Mouse (Mus musculus): ENCODE results near the gene Ephx4. TPM values are rescaled to one million over a fixed set of nuclear protein-coding genes. Genes with fewer than 3 reads are reported as not detected.

The Ephx4 gene
- polyA plus RNA-seq, 1 experiment from 2014 or later, result 0.41 TPM

- H3K36me3 ChIP-seq, result no peaks in the 10 kb centered on the region
- H3K27ac ChIP-seq (replicated peaks), result no peak overlapping the region
- H3K4me1 ChIP-seq, result no peaks in the 10 kb centered on the region
- no peak for ATAC-seq (ENCODE audit: extremely low read depth, insufficient number of reproducible peaks, low FRiP score, low TSS enrichment)
- no peaks in the 10 kb centered on the region for H3K27me3 ChIP-seq (replicated peaks)
- H3K9ac ChIP-seq, result no peak overlapping the region
- no peak overlapping the region for H3K4me2 ChIP-seq
- H3K9me3 ChIP-seq, result no peaks in the 10 kb centered on the region
- 90% methylated on average over 2 of the region's 2 CpGs for WGBS
- no peak overlapping the region for H3K4me3 ChIP-seq
These were observed 13.2 kb upstream of the Ephx4 start for GRCm38 (mm10) chr5:107389373-107389772.

- Histone ChIP-seq H3K27ac (replicated peaks) (no peak overlapping the region), H3K4me1 (no peaks in the 10 kb centered on the region), H3K4me3 (no peak overlapping the region), H3K9me3 (no peaks in the 10 kb centered on the region), H3K27me3 (replicated peaks) (no peaks in the 10 kb centered on the region), H3K9ac (no peak overlapping the region), H3K4me2 (no peak overlapping the region), H3K36me3 (no peaks in the 10 kb centered on the region)
- ATAC-seq (ENCODE audit: extremely low read depth, insufficient number of reproducible peaks, low FRiP score, low TSS enrichment), result no peak
- 57% methylated on average over 2 of the region's 2 CpGs for WGBS
These were observed 8.1 kb upstream of the Ephx4 start for GRCm38 (mm10) chr5:107394437-107394836.

- peak overlapping the region; percentile 70 for H3K9ac ChIP-seq
- H3K36me3 ChIP-seq, result no peaks in the 10 kb centered on the region
- peaks cover 12% of the 10 kb centered on the region for H3K4me1 ChIP-seq
- H3K27ac ChIP-seq (replicated peaks), result no peak overlapping the region
- peaks cover 47% of the 10 kb centered on the region for H3K27me3 ChIP-seq (replicated peaks)
- peak; percentile 37 for ATAC-seq (ENCODE audit: extremely low read depth, insufficient number of reproducible peaks, low FRiP score, low TSS enrichment)
- H3K9me3 ChIP-seq, result no peaks in the 10 kb centered on the region
- peak overlapping the region; percentile 67 for H3K4me3 ChIP-seq
- WGBS, result under 1% methylated on average over 66 of the region's 80 CpGs
- H3K4me2 ChIP-seq, result peak overlapping the region; percentile 98
These were observed 743 bp downstream of the Ephx4 start for GRCm38 (mm10) chr5:107403011-107403946.

DNA sequence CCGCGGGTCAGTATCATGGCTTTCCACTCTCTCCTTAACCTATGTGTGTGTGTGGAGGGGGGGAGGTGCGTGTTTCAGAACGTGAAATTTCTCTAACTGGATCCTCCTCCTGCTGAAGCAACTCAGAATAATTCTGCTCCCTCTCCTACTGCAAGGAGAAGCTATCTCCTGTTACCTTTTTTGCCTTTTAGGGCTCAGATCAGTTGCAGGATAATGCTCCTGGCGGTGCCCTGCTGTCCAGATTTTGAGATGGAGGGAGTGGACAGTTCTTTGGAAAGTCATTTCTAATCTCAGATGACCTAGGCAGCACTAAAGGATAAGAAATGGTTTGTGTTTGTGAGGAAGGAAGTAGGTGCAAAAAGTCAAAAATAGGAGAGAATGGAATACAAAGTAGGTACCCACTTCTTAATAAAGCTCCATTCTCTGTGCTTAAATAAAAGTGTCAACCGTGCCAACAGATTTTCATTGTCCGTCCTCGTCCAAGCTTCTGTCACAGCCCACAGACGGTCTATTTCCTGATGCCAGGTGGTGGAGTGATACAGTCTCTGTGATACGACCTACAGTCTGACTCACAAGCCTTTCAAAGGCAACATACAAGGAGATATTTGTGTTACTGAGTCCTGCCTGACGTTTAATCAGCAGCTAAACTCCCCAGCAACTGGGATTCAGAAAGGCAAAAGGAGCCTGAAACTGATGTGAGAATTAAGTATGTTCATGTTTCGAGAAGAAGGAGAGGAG is 1.6 kb downstream of the Ephx4 start:
- H3K4me1 ChIP-seq, result peaks cover 12% of the 10 kb centered on the region
- WGBS, result 29% methylated on average over 12 of the region's 12 CpGs
- H3K4me3 ChIP-seq, result peak overlapping the region; percentile 67
- H3K27ac ChIP-seq (replicated peaks), result no peak overlapping the region
- ATAC-seq (ENCODE audit: extremely low read depth, insufficient number of reproducible peaks, low FRiP score, low TSS enrichment), result no peak
- peak overlapping the region; percentile 70 for H3K9ac ChIP-seq
- H3K27me3 ChIP-seq (replicated peaks), result peaks cover 47% of the 10 kb centered on the region
- H3K4me2 ChIP-seq, result peak overlapping the region; percentile 98
- H3K36me3 ChIP-seq, result no peaks in the 10 kb centered on the region
- H3K9me3 ChIP-seq, result no peaks in the 10 kb centered on the region

DNA sequence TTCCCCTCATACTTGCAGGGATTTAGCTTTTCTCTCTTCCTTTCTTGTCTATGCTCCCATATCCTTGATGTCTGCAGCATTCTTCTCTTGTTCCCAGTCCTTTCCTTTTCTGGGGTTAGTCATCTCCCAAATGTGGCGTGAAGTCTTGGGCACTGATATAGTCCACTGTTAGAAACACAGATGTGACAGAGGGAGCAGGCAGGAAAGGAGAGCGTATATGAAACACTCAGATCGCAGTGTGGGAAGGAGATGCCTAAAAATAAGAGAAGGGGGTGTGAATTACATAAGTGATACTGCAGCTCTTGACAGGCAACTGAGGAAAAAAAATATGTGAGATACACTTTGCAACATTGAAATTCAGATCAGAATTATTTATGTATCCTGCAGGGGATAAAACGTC is 2.8 kb downstream of the Ephx4 start:
- no peak for ATAC-seq (ENCODE audit: extremely low read depth, insufficient number of reproducible peaks, low FRiP score, low TSS enrichment)
- H3K9ac ChIP-seq, result no peak overlapping the region
- no peak overlapping the region for H3K4me2 ChIP-seq
- H3K27ac ChIP-seq (replicated peaks), result no peak overlapping the region
- peaks cover 47% of the 10 kb centered on the region for H3K27me3 ChIP-seq (replicated peaks)
- WGBS, result 62% methylated on average over 4 of the region's 4 CpGs
- H3K4me3 ChIP-seq, result no peak overlapping the region
- no peaks in the 10 kb centered on the region for H3K9me3 ChIP-seq
- H3K36me3 ChIP-seq, result no peaks in the 10 kb centered on the region
- H3K4me1 ChIP-seq, result peaks cover 12% of the 10 kb centered on the region

GRCm38 (mm10) chr5:107410305-107410704 is 7.8 kb downstream of the Ephx4 start:
- Histone ChIP-seq H3K27me3 (replicated peaks) (peaks cover 8% of the 10 kb centered on the region), H3K36me3 (no peaks in the 10 kb centered on the region), H3K9ac (no peak overlapping the region), H3K9me3 (no peaks in the 10 kb centered on the region), H3K4me1 (no peaks in the 10 kb centered on the region), H3K4me2 (no peak overlapping the region), H3K4me3 (no peak overlapping the region), H3K27ac (replicated peaks) (no peak overlapping the region)
- 80% methylated on average over 1 of the region's 1 CpGs for whole genome bisulfite sequencing
- ATAC-seq (ENCODE audit: extremely low read depth, insufficient number of reproducible peaks, low FRiP score, low TSS enrichment), result no peak

DNA sequence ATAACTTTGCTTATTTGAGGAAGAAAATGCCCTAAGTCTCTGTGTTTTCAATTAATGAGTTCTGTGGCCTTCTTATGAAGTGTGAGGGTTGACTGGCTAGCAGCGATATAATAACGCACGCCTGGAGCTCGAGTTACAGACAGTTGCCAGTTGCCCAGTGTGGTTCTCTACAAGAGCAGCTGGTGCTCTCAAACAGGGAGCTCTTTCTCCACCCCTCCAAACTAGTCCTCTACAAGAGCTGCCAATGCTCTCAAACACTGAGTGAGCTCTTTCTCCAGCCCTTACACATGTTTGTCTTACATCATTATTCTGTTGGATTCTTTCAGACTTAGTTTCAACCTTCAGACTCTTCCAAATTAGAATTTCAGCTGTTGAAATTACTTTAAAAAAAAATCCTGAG is 8.8 kb downstream of the Ephx4 start:
- ATAC-seq (ENCODE audit: extremely low read depth, insufficient number of reproducible peaks, low FRiP score, low TSS enrichment), result no peak
- Histone ChIP-seq H3K4me3 (no peak overlapping the region), H3K4me2 (no peak overlapping the region), H3K4me1 (no peaks in the 10 kb centered on the region), H3K27me3 (replicated peaks) (0 out of 2 replicates have a peak, but pooled peaks cover 4% of the 10 kb centered on the region), H3K27ac (replicated peaks) (no peak overlapping the region), H3K9ac (no peak overlapping the region), H3K36me3 (no peaks in the 10 kb centered on the region), H3K9me3 (no peaks in the 10 kb centered on the region)
- 56% methylated on average over 4 of the region's 4 CpGs for WGBS

DNA sequence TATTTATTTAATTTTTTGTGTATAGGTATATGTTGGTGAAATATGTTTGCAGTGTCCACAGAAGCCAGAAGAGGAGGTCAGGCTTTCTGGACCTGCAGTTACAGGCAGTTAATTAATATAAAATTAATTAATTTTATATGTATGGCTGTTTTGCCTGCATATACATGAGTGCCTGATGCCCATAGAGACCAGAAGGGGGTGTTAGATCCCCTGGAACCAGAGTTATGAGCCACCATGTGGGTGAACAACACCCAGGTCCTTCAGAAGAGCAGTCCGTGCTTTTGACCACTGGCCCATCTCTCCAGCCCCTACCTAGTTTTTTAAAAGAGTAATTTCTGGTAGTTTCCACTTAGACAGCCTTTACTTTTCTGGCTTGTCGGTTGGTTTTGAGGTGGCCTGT is 9.7 kb downstream of the Ephx4 start:
- H3K4me1 ChIP-seq, result no peaks in the 10 kb centered on the region
- H3K27me3 ChIP-seq (replicated peaks), result no peaks in the 10 kb centered on the region
- no peak overlapping the region for H3K9ac ChIP-seq
- no peaks in the 10 kb centered on the region for H3K36me3 ChIP-seq
- 73% methylated on average over 2 of the region's 2 CpGs for WGBS
- no peaks in the 10 kb centered on the region for H3K9me3 ChIP-seq
- H3K27ac ChIP-seq (replicated peaks), result no peak overlapping the region
- ATAC-seq (ENCODE audit: extremely low read depth, insufficient number of reproducible peaks, low FRiP score, low TSS enrichment), result no peak
- no peak overlapping the region for H3K4me3 ChIP-seq
- no peak overlapping the region for H3K4me2 ChIP-seq

DNA sequence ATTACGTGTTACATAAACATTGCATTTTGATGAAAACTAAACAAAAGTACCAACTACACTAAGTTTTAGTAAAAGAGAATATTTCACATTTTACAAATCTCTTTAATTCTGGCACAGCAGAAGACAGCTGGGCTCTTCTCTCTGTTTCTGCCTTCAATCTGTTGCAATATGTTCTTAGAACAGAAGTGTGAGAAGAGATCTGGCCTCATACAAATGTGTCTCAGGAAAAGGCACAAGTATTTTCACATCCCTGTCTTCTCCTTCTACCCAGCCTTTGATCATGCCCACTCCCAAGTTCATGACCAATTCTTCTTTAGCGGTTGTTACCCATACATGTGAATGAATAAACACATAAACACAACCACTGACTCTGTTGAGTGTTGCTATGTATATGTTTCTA is 12.6 kb downstream of the Ephx4 start:
- no peak overlapping the region for H3K27ac ChIP-seq (replicated peaks)
- H3K9ac ChIP-seq, result no peak overlapping the region
- H3K27me3 ChIP-seq (replicated peaks), result no peaks in the 10 kb centered on the region
- no peaks in the 10 kb centered on the region for H3K4me1 ChIP-seq
- no peaks in the 10 kb centered on the region for H3K9me3 ChIP-seq
- H3K4me2 ChIP-seq, result no peak overlapping the region
- H3K36me3 ChIP-seq, result no peaks in the 10 kb centered on the region
- no peak for ATAC-seq (ENCODE audit: extremely low read depth, insufficient number of reproducible peaks, low FRiP score, low TSS enrichment)
- H3K4me3 ChIP-seq, result no peak overlapping the region
- WGBS, result 71% methylated on average over 2 of the region's 2 CpGs

- no peak overlapping the region for H3K9ac ChIP-seq
- H3K4me1 ChIP-seq, result no peaks in the 10 kb centered on the region
- H3K4me3 ChIP-seq, result no peak overlapping the region
- ATAC-seq (ENCODE audit: extremely low read depth, insufficient number of reproducible peaks, low FRiP score, low TSS enrichment), result no peak
- no peaks in the 10 kb centered on the region for H3K27me3 ChIP-seq (replicated peaks)
- no peak overlapping the region for H3K27ac ChIP-seq (replicated peaks)
- no peak overlapping the region for H3K4me2 ChIP-seq
- no peaks in the 10 kb centered on the region for H3K9me3 ChIP-seq
- 23% methylated on average over 1 of the region's 1 CpGs for WGBS
- H3K36me3 ChIP-seq, result no peaks in the 10 kb centered on the region
These were observed 19.1 kb downstream of the Ephx4 start for GRCm38 (mm10) chr5:107421676-107422075.

- Histone ChIP-seq H3K27me3 (replicated peaks) (peaks cover 29% of the 10 kb centered on the region), H3K4me2 (no peak within 1 kb of the TSS), H3K36me3 (no peaks in the 10 kb centered on the region), H3K27ac (replicated peaks) (no peak within 1 kb of the TSS), H3K4me3 (no peak within 1 kb of the TSS), H3K9me3 (no peaks in the 10 kb centered on the region), H3K4me1 (no peaks in the 10 kb centered on the region), H3K9ac (no peak within 1 kb of the TSS)
- 61% methylated on average over 3 of the region's 3 CpGs for WGBS
- no peak for ATAC-seq (ENCODE audit: extremely low read depth, insufficient number of reproducible peaks, low FRiP score, low TSS enrichment)
These were observed 28.7 kb downstream of the Ephx4 start, which contains the start of gene Lpcat2b for GRCm38 (mm10) chr5:107431249-107431648. Gene Lpcat2b, plus strand, starts transcription at chr5:107431549.

Measured in heart, embryonic 13.5 days (tissue).